Mouse (Mus musculus): ENCODE measurements around the gene Mcrip2.

Mcrip2 gene

GRCm38 (mm10) chr17:25863681-25864080 is 4.9 kb downstream of the Mcrip2 start:
- DNase-seq = peak; percentile 7

DNA sequence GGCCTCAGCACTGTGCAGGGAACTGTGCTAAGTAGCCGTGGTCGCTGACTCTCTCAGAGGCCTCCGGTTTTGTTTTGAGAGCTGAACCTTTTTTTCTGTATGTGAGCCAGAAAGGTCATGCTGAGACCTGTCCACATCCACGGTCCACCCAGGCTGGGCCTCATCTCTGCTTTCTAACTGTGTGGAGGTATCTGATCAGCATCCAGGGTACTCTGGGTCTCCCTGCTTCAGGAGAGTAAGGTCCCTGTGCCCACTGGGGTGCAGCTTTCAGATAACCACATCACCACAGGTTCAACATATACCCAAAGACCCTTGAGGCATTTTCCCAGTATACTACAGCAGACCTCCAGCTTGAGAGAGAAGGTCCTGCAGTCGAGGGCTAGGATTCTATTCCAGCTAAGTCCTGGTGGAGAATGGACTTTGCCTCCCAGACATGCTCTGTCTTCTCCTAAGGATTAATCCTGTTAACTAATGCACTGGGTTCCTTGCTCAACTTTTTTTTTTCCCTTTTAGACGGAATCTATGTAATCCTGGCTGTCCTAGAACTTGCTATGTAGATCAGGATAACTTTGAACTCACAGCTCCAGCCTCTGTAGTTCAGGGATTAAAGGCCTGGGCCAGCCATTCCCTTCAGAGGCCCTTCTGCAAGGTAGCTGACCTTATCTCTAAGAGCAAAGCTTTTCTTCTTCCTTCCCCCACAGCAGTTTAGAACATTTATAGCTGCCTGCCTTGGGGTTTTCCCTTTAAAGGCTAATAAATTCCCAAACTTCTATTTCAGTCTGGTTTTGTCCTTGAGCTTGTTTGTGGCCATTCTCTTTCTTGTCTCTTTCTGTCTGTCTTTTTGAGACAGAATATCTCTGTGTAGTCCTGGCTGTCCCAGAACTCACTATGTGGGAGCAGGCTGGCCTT is 6.6 kb downstream of the Mcrip2 start:
- DNase-seq = no peak

DNA sequence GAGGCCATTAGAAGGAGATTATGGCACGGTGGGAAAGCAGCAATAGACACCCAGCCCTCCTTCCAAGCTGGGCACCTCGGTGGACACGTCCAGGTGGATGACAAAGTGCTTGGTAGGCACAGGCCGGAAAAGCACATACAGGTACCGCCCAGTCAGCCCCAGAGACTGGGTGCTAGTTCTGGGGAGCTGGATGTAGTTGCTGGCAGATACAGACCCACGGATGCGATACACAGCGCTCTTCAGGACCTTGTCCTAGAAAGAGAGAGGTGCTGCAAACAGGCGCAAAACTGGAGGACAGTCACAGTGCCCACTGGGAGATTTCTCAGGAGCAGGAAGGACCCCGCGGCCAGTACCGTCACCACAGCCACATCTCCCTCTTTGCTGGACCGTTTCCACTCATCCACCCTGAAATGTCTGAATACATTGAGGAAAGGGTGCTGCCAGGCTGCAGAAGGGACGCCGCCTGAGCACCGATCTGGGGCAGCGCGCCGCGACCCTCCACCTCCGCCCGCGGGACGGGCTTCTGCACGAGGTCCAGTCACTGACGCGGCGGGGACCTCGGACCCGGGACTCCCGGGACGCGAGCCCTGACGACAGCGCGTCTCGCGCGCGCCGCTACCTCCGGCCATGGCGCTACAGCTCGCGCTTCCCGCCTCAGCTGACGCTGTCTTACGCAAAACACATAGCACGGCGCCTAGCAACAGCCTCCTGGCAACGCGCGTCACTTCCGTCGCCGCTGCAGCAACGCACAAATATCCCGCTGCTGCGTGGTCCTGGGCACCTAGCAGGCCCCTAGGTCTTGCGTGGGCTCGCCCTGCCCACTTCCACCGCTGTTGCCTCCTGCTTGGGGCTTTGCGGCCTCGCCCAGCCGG is 7.5 kb downstream of the Mcrip2 start, which contains the start of gene Wdr90:
Gene Wdr90, minus strand, starts transcription at position 670 of the 872 bp plus-strand sequence.
- DNase-seq = peak; percentile 86

DNA sequence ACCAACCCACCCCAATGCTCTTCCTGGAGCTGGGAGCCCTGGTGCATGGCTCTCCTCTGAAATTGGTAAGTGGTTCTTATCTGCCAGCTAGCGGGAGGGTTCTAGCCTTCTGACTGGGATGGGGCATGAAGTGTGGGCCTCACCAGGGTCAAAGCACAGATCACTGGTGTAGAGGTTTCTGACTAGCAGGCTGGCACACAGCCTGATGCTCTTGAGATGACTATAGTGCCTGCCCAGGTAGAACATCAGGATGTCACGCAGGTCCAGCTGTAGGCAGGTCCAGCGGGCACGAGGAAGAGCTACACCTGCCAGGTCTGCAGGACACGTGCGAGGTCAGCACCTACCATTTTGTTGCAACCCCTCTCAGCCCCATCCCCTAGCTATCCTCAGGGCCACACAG is 8.3 kb downstream of the Mcrip2 start:
- DNase-seq = no peak

GRCm38 (mm10) chr17:25844396-25844901 is 24.1 kb downstream of the Mcrip2 start, which contains the start of gene Rhot2:
Gene Rhot2, minus strand, starts transcription at chr17:25844851.
- DNase-seq = peak; percentile 90

DNA sequence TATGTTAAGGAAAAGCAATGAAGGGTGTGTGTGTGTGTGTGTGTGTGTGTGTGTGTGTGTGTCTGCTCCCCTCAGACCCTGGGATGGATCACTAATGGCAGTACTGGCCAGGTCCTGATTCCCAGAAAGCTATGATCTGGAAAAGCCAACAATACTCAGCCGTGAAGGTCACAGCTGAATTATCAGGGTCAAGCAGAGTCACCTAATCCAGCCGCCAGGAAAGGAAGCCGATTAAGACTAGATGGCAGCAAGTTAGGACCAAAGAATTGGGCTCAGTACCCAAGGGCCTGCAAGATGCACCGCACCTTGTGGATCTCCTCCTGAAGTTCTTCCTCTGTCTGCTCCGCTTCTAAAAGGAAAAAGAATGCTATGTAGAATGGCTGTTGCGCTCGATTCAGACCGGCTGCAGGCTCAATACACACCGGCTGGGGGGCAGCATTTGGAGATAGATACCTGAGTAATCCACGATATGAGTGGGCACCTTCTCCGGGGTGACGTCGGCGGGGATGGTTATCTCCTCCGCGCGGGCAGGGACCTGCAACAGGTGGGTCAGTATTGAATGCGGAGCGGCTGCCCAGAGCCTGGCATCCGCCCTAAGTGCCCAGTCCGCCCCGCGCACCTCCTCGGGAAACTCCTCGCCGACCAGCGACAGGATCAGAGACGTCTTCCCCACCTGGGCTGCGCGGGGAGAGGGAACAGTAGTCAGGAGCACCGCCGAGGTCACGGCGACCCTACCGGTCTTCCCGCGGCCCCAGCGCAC is 24.7 kb downstream of the Mcrip2 start:
- peak; percentile 61 for DNase-seq

- DNase-seq = no peak
These were observed 25.4 kb downstream of the Mcrip2 start for GRCm38 (mm10) chr17:25843122-25843521.

DNA sequence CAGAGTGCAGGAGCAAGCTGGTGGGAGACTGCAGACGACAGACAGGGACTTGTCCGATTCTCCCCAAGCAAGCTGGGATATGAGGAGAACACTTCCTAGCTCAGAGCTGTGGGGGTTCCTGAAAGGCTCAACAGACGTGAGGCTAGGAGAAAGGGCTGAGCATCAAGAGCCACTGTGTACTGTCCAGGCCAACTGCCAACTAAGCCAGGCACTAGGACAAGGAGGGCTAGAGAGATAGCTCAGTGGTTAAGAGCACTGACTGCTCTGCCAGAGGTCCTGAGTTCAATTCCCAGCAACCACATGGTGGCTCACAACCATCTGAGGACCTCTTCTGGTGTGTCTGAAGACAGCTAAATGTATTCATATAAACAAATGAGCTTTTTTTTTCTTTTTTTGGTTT is 26.1 kb downstream of the Mcrip2 start:
- no peak for DNase-seq

- no peak for DNase-seq
These were observed 27.3 kb downstream of the Mcrip2 start, which contains the start of gene Gm20683 for GRCm38 (mm10) chr17:25841117-25841880. Gene Gm20683, minus strand, starts transcription at chr17:25841763.

- DNase-seq = no peak
These were observed 28.0 kb downstream of the Mcrip2 start for GRCm38 (mm10) chr17:25840519-25840918.

GRCm38 (mm10) chr17:25839455-25840235 is 28.9 kb downstream of the Mcrip2 start:
- no peak for DNase-seq

DNA sequence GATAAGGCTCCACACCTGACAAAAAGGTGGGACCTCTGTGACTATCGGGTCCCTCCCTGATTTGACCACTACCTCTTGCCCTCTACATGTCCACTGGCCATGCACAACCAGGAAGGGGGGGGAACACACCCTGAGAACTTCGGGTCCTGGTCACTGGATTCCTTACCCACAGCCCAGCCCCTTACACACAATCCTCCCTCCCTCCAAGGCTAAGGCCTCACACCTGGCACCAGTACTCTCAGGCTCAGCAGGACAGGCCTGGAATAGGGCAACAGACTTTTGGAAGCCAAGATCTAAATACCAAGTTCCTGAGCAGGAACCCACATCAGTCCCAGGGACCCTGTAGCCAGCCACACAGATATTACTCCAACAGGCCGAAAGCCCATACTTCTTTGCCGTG is 29.7 kb downstream of the Mcrip2 start:
- DNase-seq = no peak

DNA sequence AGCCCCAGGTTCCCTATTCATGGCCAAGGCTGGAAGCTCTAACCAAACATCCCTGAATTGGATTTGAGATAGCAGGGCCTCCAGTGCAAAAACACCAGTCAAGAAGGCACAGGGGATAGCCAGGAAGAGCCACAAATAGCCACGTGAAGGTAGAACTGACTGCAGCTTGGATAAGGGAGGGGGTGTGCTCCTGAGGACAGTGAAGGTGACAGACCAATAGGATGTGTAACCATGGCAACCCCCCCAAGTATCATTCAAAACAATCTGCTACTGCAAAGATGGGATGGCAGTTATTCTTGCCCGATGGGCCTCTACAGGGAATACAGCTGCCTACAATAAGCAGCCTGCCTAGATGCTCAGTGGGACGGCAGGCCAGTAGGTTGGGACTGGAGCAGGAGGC is 31.0 kb downstream of the Mcrip2 start:
- DNase-seq = no peak

DNA sequence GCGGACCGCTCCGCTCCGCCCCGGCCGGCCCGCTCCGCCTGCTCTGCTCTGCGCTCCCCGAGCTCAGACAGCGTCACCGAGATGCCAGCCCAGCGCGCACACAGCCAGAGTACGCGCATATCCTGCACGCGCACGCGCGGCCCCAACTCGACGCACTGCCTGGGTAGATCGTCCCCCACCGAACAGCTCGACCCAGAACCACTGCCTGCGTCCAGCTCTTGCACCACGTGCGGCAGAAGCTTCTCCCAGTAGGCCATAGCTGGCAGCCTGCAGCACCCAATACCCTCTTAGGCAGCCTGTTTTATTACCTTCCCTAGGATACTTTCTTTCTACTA is 31.5 kb downstream of the Mcrip2 start, which contains the start of gene Rhbdl1:
Gene Rhbdl1, minus strand, starts transcription at position 220 of the 335 bp plus-strand sequence.
- peak; percentile 84 for DNase-seq

GRCm38 (mm10) chr17:25836397-25837075 is 32.0 kb downstream of the Mcrip2 start:
- no peak for DNase-seq

GRCm38 (mm10) chr17:25835816-25836215 is 32.7 kb downstream of the Mcrip2 start:
- no peak for DNase-seq

DNA sequence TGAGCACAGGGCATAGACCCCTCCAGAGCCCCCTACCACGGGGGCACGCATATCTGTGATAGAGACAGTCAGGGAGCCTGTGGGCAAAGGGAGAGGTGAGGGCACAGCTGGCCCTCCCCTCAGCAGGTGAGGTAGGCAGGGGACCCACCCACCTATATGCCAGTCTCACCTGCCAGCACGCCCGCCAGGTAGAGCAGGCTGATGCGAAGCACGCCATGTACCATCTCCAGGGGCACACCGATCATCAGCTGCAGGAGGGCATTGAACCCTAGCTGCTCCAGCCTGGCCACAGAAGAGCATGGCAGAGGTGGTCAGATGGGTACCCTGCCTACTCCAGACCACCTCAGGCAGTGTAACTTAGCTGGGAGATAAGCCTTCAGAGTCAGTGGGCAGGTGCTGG is 33.3 kb downstream of the Mcrip2 start:
- no peak for DNase-seq

DNA sequence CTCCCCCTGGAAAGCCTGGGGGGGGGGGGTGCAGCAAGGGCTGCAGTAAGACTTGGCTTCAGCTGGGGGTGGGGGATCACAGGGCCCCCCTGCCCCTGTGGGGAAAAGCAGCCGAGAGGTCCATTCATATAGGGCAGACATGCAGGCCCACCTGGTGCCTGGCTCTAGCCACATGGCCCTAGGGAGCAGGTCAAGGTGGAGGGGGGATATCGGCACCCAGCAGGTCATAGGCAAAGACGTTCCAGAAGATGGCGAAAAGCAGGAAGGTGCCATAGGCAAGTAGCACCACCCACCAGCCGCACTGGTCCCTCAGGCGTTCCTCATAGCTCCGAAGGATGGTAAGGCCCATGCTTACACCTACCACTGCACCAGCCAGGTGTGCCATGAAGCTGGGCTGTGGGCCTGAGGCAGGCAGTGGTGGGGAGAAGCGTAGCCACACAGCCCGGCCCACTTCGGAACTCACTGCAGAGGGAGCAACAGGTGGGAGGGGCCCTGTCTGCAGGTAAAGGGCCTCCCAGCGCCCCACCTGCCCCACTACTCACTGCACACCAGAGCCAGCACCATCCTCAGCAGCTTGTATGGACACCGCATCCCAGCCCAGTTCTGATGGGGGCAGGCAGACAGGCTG is 33.9 kb downstream of the Mcrip2 start:
- peak; percentile 59 for DNase-seq

DNA sequence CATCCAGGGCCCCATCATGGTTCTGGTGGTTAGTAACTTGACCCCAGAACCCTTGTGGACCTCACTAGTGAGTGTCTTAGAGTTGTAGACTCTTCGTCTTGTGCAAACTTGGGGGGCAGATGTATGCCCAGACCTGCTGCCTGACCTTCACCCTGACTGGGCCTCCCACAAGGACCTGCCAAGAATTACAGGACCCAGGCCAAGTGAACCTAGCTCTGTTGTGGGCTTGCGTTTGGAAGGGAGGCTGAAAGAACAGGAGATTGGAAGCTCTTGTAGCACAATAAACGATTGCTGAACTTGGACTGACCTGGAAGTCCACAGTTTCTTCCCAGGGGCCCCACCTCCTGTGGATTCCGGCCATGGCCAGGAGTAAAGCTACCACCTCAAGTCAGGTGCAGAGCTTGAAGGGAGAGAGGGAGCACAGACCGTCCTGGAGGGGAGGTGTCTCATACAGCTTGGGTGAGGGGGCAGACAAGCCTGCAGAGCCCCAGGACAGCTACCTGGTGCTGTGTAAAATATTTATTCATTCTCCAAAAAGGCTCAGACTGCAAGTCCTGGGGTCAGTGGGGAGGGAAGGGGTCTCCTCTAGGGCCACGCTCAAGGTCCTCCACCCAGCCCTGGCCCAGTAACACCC is 34.5 kb downstream of the Mcrip2 start:
- peak; percentile 52 for DNase-seq
